Mouse (Mus musculus) bone marrow, adult 2 months (tissue): ENCODE data around the gene Fgf14. TPM values are rescaled to one million over a fixed set of nuclear protein-coding genes. Genes with fewer than 3 reads are reported as not detected.
"Not testable (repeated sequence)": the region's sequence is repeated elsewhere in the genome, so short reads cannot be mapped to it uniquely, and the experiment has no call there.

ENCODE experiments used
- H3K27ac ChIP-seq: fragments of 200-500 bp; 2 replicates; pipeline ENCODE4 v1.5.1; 2012; ENCODE audit warnings: low read depth, mild to moderate bottlenecking, control low read depth, inconsistent platforms, low read length; ENCODE audit not compliant: control insufficient read depth, poor library complexity, insufficient read depth
- H3K4me1 ChIP-seq: fragments of 200-500 bp; 2 replicates; pipeline ENCODE4 v1.6.1; 2011; ENCODE audit warnings: low read length; ENCODE audit not compliant: control insufficient read depth, insufficient read depth
- H3K4me3 ChIP-seq: fragments of 200-500 bp; replicated peaks from 2 replicates; pipeline ENCODE3; 2011; ENCODE audit warnings: mild to moderate bottlenecking, low read depth, low read length, control low read depth; ENCODE audit not compliant: control insufficient read depth
- CTCF ChIP-seq: fragments of 200-500 bp; IDR thresholded peaks from 2 replicates; pipeline ENCODE4 v1.5.1; 2011; ENCODE audit warnings: low read length, control low read depth; ENCODE audit not compliant: control insufficient read depth, insufficient read depth
- POLR2A ChIP-seq: fragments of 200-500 bp; IDR thresholded peaks from 2 replicates; pipeline ENCODE4 v1.6.1; 2011; ENCODE audit warnings: low read depth, mild to moderate bottlenecking, control low read depth, low read length, borderline replicate concordance; ENCODE audit not compliant: control insufficient read depth
- WGBS: fragments of 180-500 bp; shearing (Covaris S2); methylation state at CpG from one replicate; pipeline ENCODE4 v1.1.7; 2018; 5-methylcytosine and 5-hydroxymethylcytosine counted together
- polyA plus RNA-seq: library from polyadenylated mRNA; stranded (reverse); fragments of >200 nt; gene quantifications from 2 replicates; pipeline ENCODE4 v1.2.4, GENCODE M21; 2011; ENCODE audit warnings: low replicate concordance; ENCODE audit not compliant: missing spikeins, insufficient read depth, insufficient read length

Fgf14 gene
- polyA plus RNA-seq, 1 experiment, result not detected

- 58% methylated on average over 1 of the region's 1 CpGs for WGBS
- Histone ChIP-seq H3K4me1 (no peaks in the 10 kb centered on the region), H3K4me3 (no peak overlapping the region), H3K27ac (no peak overlapping the region)
- TF ChIP-seq POLR2A (no peak), CTCF (no peak)
Measured at GRCm38 (mm10) chr14:124044016-124044415, 632.9 kb downstream of the Fgf14 start.

GRCm38 (mm10) chr14:124040651-124041050 lies 636.3 kb downstream of the Fgf14 start:
- TF ChIP-seq CTCF (no peak), POLR2A (no peak)
- no peak overlapping the region for H3K4me3 ChIP-seq
- 89% methylated on average over 1 of the region's 1 CpGs for WGBS
- no peaks in the 10 kb centered on the region for H3K4me1 ChIP-seq
- no peak overlapping the region for H3K27ac ChIP-seq

- WGBS, result 86% methylated on average over 4 of the region's 4 CpGs
- Histone ChIP-seq H3K4me3 (no peak overlapping the region), H3K27ac (no peak overlapping the region), H3K4me1 (no peaks in the 10 kb centered on the region)
- TF ChIP-seq CTCF (no peak), POLR2A (no peak)
Measured at GRCm38 (mm10) chr14:124037434-124037833, 639.5 kb downstream of the Fgf14 start.

GRCm38 (mm10) chr14:124036575-124037205 lies 640.2 kb downstream of the Fgf14 start:
- TF ChIP-seq CTCF (no peak), POLR2A (no peak)
- Histone ChIP-seq H3K4me3 (no peak overlapping the region), H3K27ac (no peak overlapping the region), H3K4me1 (no peaks in the 10 kb centered on the region)
- WGBS, result 60% methylated on average over 1 of the region's 1 CpGs

GRCm38 (mm10) chr14:124033302-124033701 lies 643.6 kb downstream of the Fgf14 start:
- H3K4me1 ChIP-seq, H3K27ac ChIP-seq, H3K4me3 ChIP-seq: not testable (repeated sequence)
- 55% methylated on average over 3 of the region's 3 CpGs for WGBS

- 56% methylated on average over 1 of the region's 1 CpGs for WGBS
- no peak for TF ChIP-seq POLR2A
- TF ChIP-seq CTCF, result no peak
- Histone ChIP-seq H3K4me1 (no peaks in the 10 kb centered on the region), H3K4me3 (no peak overlapping the region), H3K27ac (no peak overlapping the region)
Measured at GRCm38 (mm10) chr14:124027886-124028670, 648.8 kb downstream of the Fgf14 start.

- TF ChIP-seq POLR2A (no peak), CTCF (no peak)
- Histone ChIP-seq H3K4me3 (no peak overlapping the region), H3K27ac (no peak overlapping the region), H3K4me1 (no peaks in the 10 kb centered on the region)
- 63% methylated on average over 2 of the region's 2 CpGs for WGBS
Measured at GRCm38 (mm10) chr14:123990591-123991195, 686.2 kb downstream of the Fgf14 start.

GRCm38 (mm10) chr14:123967996-123968395 lies 708.9 kb downstream of the Fgf14 start:
- 80% methylated on average over 6 of the region's 6 CpGs for WGBS
- H3K27ac ChIP-seq, result no peak overlapping the region
- no peaks in the 10 kb centered on the region for H3K4me1 ChIP-seq
- no peak for TF ChIP-seq CTCF
- no peak for TF ChIP-seq POLR2A
- H3K4me3 ChIP-seq, result no peak overlapping the region
